Mouse (Mus musculus): Measurements from ENCODE around the gene Pidd1. TPM values are rescaled to one million over a fixed set of nuclear protein-coding genes. Genes with fewer than 3 reads are reported as not detected.

Pidd1 gene
- total and polyA plus RNA-seq, 3 experiments: 5.8 to 24.9 (median 7.8) TPM

- TF ChIP-seq IRF4 (IDR thresholded peaks at IDR 0.05; ENCODE audit: low read depth, low read length): no peak
- no peak for TF ChIP-seq RAD21 (IDR thresholded peaks at IDR 0.05; ENCODE audit: low read depth, low read length)
- in situ Hi-C loops (cut with MboI; ENCODE audit: low pct_ligation_motif_present, low pct_unique_long_range_greater_than_20kb, low sequenced_read_pairs) (no loop called here), dilution Hi-C loops (cut with MboI; ENCODE audit: extremely low pct_ligation_motif_present, extremely low pct_unique_long_range_greater_than_20kb, low sequenced_read_pairs) (no loop called here)
- Histone ChIP-seq H3K9ac (ENCODE audit: insufficient read depth, low read depth) (no peak overlapping the region), H3K4me3 (replicated peaks in 1 of 3; ENCODE audit: low read depth in 2 of 3, low read length in 2 of 3, poor library complexity in 1 of 3) (no peak overlapping the region), H3K9me3 (replicated peaks; ENCODE audit: low read length) (no peaks in the 10 kb centered on the region), H3K27me3 (replicated peaks) (peaks cover 2% of the 10 kb centered on the region), H3K4me1 (ENCODE audit: control insufficient read depth in 1 of 2, insufficient read depth in 2 of 2) (peaks cover 29 to 53% of the 10 kb centered on the region in 2 experiments), H3K36me3 (replicated peaks in 1 of 2; ENCODE audit: control insufficient read depth in 1 of 2, insufficient read depth in 1 of 2, low read length in 1 of 2) (peaks cover 27 to 46% of the 10 kb centered on the region in 2 experiments), H3K4me2 (ENCODE audit: insufficient read depth, low read depth, poor library complexity, severe bottlenecking) (no peak overlapping the region), H3K27ac (ENCODE audit: insufficient read depth, low read depth) (no peak overlapping the region), H3K79me2 (replicated peaks; ENCODE audit: control insufficient read depth, extremely low read depth, insufficient read depth, poor library complexity, severe bottlenecking) (peaks cover 22% of the 10 kb centered on the region)
- DNase-seq (ENCODE audit: extremely low read depth): no peak
Measured at GRCm38 (mm10) chr7:141470637-141470944, 26.8 kb upstream of the Pidd1 start.

GRCm38 (mm10) chr7:141469901-141470636 is 26.2 kb upstream of the Pidd1 start:
- dilution Hi-C loops (cut with MboI; ENCODE audit: extremely low pct_ligation_motif_present, extremely low pct_unique_long_range_greater_than_20kb, low sequenced_read_pairs) (no loop called here), in situ Hi-C loops (cut with MboI; ENCODE audit: low pct_ligation_motif_present, low pct_unique_long_range_greater_than_20kb, low sequenced_read_pairs) (no loop called here)
- DNase-seq (ENCODE audit: extremely low read depth): no peak
- Histone ChIP-seq H3K4me1 (ENCODE audit: control insufficient read depth in 1 of 2, insufficient read depth in 2 of 2) (peaks cover 29 to 51% of the 10 kb centered on the region in 2 experiments), H3K9me3 (replicated peaks; ENCODE audit: low read length) (no peaks in the 10 kb centered on the region), H3K27ac (ENCODE audit: insufficient read depth, low read depth) (no peak overlapping the region), H3K4me3 (replicated peaks in 1 of 3; ENCODE audit: low read depth in 2 of 3, low read length in 2 of 3, poor library complexity in 1 of 3) (no peak overlapping the region), H3K79me2 (replicated peaks; ENCODE audit: control insufficient read depth, extremely low read depth, insufficient read depth, poor library complexity, severe bottlenecking) (peaks cover 22% of the 10 kb centered on the region), H3K27me3 (replicated peaks) (no peaks in the 10 kb centered on the region), H3K36me3 (replicated peaks in 1 of 2; ENCODE audit: control insufficient read depth in 1 of 2, insufficient read depth in 1 of 2, low read length in 1 of 2) (peaks cover 27 to 46% of the 10 kb centered on the region in 2 experiments), H3K4me2 (ENCODE audit: insufficient read depth, low read depth, poor library complexity, severe bottlenecking) (no peak overlapping the region), H3K9ac (ENCODE audit: insufficient read depth, low read depth) (no peak overlapping the region)
- no peak for TF ChIP-seq RCOR1 (conservative IDR thresholded peaks at IDR 0.05; ENCODE audit: low read depth, low read length)
- no peak for TF ChIP-seq USF1 (IDR thresholded peaks at IDR 0.05; ENCODE audit: low read depth, low read length)
- TF ChIP-seq ETS1 (conservative IDR thresholded peaks at IDR 0.05; ENCODE audit: low read depth, low read length): no peak
- no peak for TF ChIP-seq ELF1 (IDR thresholded peaks at IDR 0.05; ENCODE audit: low read depth, low read length)
- no peak for TF ChIP-seq ZMIZ1 (IDR thresholded peaks at IDR 0.05; ENCODE audit: low read depth, low read length)
- TF ChIP-seq POLR2A (IDR thresholded peaks at IDR 0.05; ENCODE audit: low read depth, low read length): no peak
- TF ChIP-seq MAFK (IDR thresholded peaks at IDR 0.05; ENCODE audit: insufficient replicate concordance, low read length): no peak
- TF ChIP-seq MAX (IDR thresholded peaks at IDR 0.05; ENCODE audit: low read length): no peak
- no peak for TF ChIP-seq JUND (conservative IDR thresholded peaks at IDR 0.05; ENCODE audit: low read depth, low read length)
- TF ChIP-seq TBP (conservative IDR thresholded peaks at IDR 0.05; ENCODE audit: low read depth, low read length): no peak
- TF ChIP-seq MAZ (IDR thresholded peaks at IDR 0.05; ENCODE audit: low read depth, low read length): no peak
- no peak for TF ChIP-seq E2F4 (IDR thresholded peaks at IDR 0.05; ENCODE audit: insufficient replicate concordance, low read depth, low read length)
- TF ChIP-seq MEF2A (IDR thresholded peaks at IDR 0.05; ENCODE audit: borderline replicate concordance, low read depth, low read length): no peak
- no peak for TF ChIP-seq JUN (IDR thresholded peaks at IDR 0.05; ENCODE audit: insufficient read depth, low read depth, low read length)
- no peak for TF ChIP-seq GABPA (IDR thresholded peaks at IDR 0.05; ENCODE audit: insufficient replicate concordance, low read depth, low read length)
- TF ChIP-seq POLR2AphosphoS2 (IDR thresholded peaks at IDR 0.05; ENCODE audit: low read depth, low read length): no peak
- no peak for TF ChIP-seq RAD21 (IDR thresholded peaks at IDR 0.05; ENCODE audit: low read depth, low read length)
- TF ChIP-seq MXI1 (IDR thresholded peaks at IDR 0.05; ENCODE audit: low read depth, low read length): no peak
- TF ChIP-seq NRF1 (IDR thresholded peaks at IDR 0.05; ENCODE audit: low read depth, low read length): no peak
- no peak for TF ChIP-seq SMC3 (IDR thresholded peaks at IDR 0.05; ENCODE audit: low read depth, low read length)

All from CH12.LX (cell line).